Mouse (Mus musculus): ENCODE data around the gene Zfhx3. TPM values are rescaled to one million over a fixed set of nuclear protein-coding genes. Genes with fewer than 3 reads are reported as not detected.

Zfhx3 gene
- polyA plus RNA-seq, 1 experiment from 2014 or later = 4.3 TPM

- DNase-seq (ENCODE audit: low read depth, low spot score) = no peak
- in situ Hi-C loops (cut with MboI; ENCODE audit: low pct_unique_long_range_greater_than_20kb) = no loop called here
- ChIA-PET POLR2A (interaction anchor here (0.5 kb wide), 1 partner anchor 15 kb away, joined by 3 read pairs; no protein-coding TSS in a partner anchor), CTCF (no interaction called here)
- H3K27me3 ChIP-seq = no peaks in the 10 kb centered on the region
- TF ChIP-seq CTCF (IDR thresholded peaks at IDR 0.05) = no peak
- ATAC-seq = no peak
Measured at GRCm38 (mm10) chr8:108695242-108695880, 752.9 kb downstream of the Zfhx3 start.

GRCm38 (mm10) chr8:108695938-108696630 is 753.6 kb downstream of the Zfhx3 start:
- H3K27me3 ChIP-seq = no peaks in the 10 kb centered on the region
- ChIA-PET POLR2A (interaction anchor here (0.5 kb wide), 1 partner anchor 14 kb away, joined by 3 read pairs; no protein-coding TSS in a partner anchor), CTCF (no interaction called here)
- in situ Hi-C loops (cut with MboI; ENCODE audit: low pct_unique_long_range_greater_than_20kb) = no loop called here
- no peak for ATAC-seq
- DNase-seq (ENCODE audit: low read depth, low spot score) = no peak
- TF ChIP-seq CTCF (IDR thresholded peaks at IDR 0.05) = no peak

- no peak for TF ChIP-seq CTCF (IDR thresholded peaks at IDR 0.05)
- ATAC-seq (no peak), DNase-seq (ENCODE audit: low read depth, low spot score) (no peak)
- in situ Hi-C loops (cut with MboI; ENCODE audit: low pct_unique_long_range_greater_than_20kb) = no loop called here
- POLR2A ChIA-PET = no interaction called here
- CTCF ChIA-PET = no interaction called here
- no peaks in the 10 kb centered on the region for H3K27me3 ChIP-seq
Measured at GRCm38 (mm10) chr8:108696631-108697410, 754.4 kb downstream of the Zfhx3 start.

DNA sequence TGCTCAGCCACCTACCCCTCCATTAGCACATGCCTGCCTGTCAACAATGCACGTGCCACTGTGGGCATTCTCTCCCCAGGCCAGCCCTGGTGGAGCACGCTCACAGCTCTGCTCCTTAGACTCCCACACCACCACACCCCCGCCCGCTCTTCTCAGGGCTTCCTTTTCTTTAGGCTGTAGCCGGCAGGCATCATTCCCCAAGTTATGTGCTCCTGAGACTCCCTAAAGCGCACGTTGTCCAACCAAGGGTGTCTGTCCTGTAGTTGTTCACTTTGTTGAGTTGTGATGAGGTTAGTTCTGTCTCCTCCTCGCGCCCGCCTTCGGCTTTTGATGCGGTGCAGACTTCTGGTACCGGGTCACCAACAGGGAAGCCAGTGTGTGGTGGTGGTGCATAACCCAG is 755.1 kb downstream of the Zfhx3 start:
- CTCF ChIA-PET = no interaction called here
- POLR2A ChIA-PET = no interaction called here
- ATAC-seq = no peak
- DNase-seq (ENCODE audit: low read depth, low spot score) = no peak
- H3K27me3 ChIP-seq = no peaks in the 10 kb centered on the region
- in situ Hi-C loops (cut with MboI; ENCODE audit: low pct_unique_long_range_greater_than_20kb) = no loop called here
- no peak for TF ChIP-seq CTCF (IDR thresholded peaks at IDR 0.05)

DNA sequence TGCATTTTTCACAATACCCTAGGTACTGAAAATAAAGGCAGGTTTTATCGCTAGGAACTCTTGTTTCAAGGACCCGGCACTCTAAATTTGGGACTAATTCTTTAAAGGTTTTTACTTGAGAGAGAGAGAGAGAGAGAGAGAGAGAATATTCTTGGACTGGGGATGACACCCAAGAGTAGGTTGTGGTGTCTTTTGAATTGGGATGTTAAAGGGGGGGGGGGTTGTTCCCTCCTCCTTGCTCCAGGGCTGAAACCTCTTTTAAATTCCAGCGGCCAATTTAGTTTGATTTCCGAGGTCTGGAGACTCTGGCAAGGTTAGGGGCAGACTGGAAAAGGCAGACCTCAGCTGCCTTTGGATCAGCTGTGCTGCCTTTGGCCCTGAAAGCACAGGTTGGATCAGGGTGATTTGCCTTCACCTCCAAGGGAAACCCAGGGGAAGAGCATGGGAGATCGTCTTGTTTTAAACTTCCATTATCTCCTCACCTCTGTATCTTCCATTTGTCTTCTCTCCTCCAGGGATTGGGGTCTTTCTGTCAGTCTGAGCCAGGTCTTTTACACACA is 755.7 kb downstream of the Zfhx3 start:
- CTCF ChIA-PET = no interaction called here
- no peak for TF ChIP-seq CTCF (IDR thresholded peaks at IDR 0.05)
- ATAC-seq (no peak), DNase-seq (ENCODE audit: low read depth, low spot score) (no peak)
- POLR2A ChIA-PET = no interaction called here
- H3K27me3 ChIP-seq = no peaks in the 10 kb centered on the region
- in situ Hi-C loops (cut with MboI; ENCODE audit: low pct_unique_long_range_greater_than_20kb) = no loop called here

DNA sequence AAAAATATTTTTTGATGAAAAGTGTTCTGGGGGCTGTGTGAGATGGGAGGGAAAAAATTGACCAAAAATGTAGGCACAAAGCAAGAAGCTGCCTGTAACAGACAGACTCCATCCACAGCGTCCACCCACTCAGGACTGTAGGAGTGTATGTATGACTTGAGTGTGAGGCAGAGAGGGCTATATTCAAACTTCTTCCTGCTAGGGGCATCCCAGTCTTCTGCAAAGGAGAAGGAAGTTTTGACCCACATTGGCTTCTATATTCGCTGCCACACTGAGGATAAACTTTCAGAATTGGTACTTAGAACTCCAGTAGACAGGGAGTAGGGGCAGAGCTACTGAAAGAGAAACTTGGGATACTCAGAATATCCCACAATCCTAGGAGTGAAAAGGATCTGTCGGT is 756.6 kb downstream of the Zfhx3 start:
- POLR2A ChIA-PET = interaction anchor here (0.6 kb wide), 1 partner anchor 479 kb away, joined by 4 read pairs; no protein-coding TSS in a partner anchor
- ATAC-seq = no peak
- no peak for TF ChIP-seq CTCF (IDR thresholded peaks at IDR 0.05)
- in situ Hi-C loops (cut with MboI; ENCODE audit: low pct_unique_long_range_greater_than_20kb) = no loop called here
- CTCF ChIA-PET = interaction anchor here (0.9 kb wide), 1 partner anchor 34 kb away, joined by 3 read pairs; no protein-coding TSS in a partner anchor
- no peak for DNase-seq (ENCODE audit: low read depth, low spot score)
- H3K27me3 ChIP-seq = no peaks in the 10 kb centered on the region

GRCm38 (mm10) chr8:108699454-108700345 is 757.3 kb downstream of the Zfhx3 start:
- no peaks in the 10 kb centered on the region for H3K27me3 ChIP-seq
- DNase-seq (ENCODE audit: low read depth, low spot score) (no peak), ATAC-seq (no peak)
- no peak for TF ChIP-seq CTCF (IDR thresholded peaks at IDR 0.05)
- CTCF ChIA-PET = interaction anchor here (0.9 kb wide), 1 partner anchor 35 kb away, joined by 3 read pairs; no protein-coding TSS in a partner anchor
- in situ Hi-C loops (cut with MboI; ENCODE audit: low pct_unique_long_range_greater_than_20kb) = no loop called here
- POLR2A ChIA-PET = interaction anchor here (0.6 kb wide), 1 partner anchor 478 kb away, joined by 4 read pairs; no protein-coding TSS in a partner anchor

DNA sequence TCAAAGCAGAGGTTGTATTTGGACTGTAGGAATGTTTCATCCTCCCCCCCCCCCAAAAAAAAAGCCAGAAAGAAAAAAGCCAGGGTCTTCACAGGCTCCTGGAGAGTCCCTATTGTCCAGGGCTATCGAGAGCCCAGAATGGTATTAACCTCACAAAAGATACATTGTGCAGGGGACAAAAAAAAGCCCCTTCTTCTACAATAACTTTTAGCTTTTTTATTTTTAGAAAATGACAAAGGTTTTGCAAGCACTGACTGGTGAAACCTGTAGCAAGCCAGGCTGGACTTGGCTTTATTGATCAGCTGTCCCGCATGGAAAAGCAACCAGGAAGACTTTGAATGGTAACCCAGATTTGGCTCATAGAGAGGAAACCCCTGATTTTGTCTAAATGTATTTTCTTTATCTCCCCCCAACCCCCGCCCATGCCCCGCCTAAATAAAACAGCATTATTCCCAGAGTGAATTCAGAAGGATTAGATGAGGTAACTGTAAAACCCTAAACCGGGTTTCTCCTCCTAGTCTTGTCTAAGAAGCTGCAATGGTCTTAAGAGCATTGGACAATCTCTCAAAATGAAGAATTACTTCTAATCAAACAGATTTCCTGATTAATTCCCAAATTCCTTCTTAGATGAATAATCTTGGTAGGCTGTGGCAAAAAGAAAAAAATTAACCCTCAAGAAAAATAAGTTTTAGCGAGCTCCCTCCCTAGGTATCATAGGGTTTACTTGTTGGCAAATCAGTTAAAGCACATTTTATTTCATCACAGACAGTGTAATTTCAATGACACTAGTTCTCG is 759.1 kb downstream of the Zfhx3 start:
- CTCF ChIA-PET = interaction anchor here (2.0 kb wide), 1 partner anchor 16 kb away, joined by 5 read pairs; no protein-coding TSS in a partner anchor
- DNase-seq (ENCODE audit: low read depth, low spot score) (no peak), ATAC-seq (no peak)
- in situ Hi-C loops (cut with MboI; ENCODE audit: low pct_unique_long_range_greater_than_20kb) = no loop called here
- no peaks in the 10 kb centered on the region for H3K27me3 ChIP-seq
- POLR2A ChIA-PET = interaction anchor here (0.7 to 1.3 kb wide), 2 partner anchors 29 to 221 kb away, joined by 3 to 4 read pairs; no protein-coding TSS in a partner anchor
- no peak for TF ChIP-seq CTCF (IDR thresholded peaks at IDR 0.05)

GRCm38 (mm10) chr8:108702201-108702600 is 759.8 kb downstream of the Zfhx3 start:
- POLR2A ChIA-PET = interaction anchor here (1.3 kb wide), 1 partner anchor 220 kb away, joined by 4 read pairs; no protein-coding TSS in a partner anchor
- CTCF ChIA-PET = interaction anchor here (0.6 to 2.0 kb wide), 2 partner anchors 16 to 1484 kb away, joined by 3 to 5 read pairs; no protein-coding TSS in a partner anchor
- no peaks in the 10 kb centered on the region for H3K27me3 ChIP-seq
- in situ Hi-C loops (cut with MboI; ENCODE audit: low pct_unique_long_range_greater_than_20kb) = no loop called here
- TF ChIP-seq CTCF (IDR thresholded peaks at IDR 0.05) = no peak
- ATAC-seq (no peak), DNase-seq (ENCODE audit: low read depth, low spot score) (no peak)

All from Patski (cell line).